ENCODE assay signal across 25 mouse cellular contexts in the genomic region with DNA sequence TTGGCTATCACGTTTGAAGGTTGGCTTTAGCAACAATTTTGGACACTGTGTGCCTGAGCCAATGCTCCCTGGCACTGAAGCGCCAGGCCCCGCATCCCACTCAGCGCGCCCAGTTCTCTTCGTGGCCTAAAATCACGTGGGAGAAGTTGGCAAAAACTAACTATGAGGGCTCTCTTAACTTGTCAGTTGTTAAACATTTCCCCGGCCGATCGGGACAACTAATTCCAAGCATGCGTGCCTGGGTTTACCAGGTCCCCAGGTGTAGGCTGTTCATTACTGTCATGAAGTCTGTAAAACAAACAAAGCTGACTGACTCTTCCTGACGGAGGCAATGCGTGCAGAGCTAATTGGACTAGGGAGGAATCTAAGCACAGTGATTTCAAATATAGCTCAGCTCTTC. TPM values are rescaled to one million over a fixed set of nuclear protein-coding genes. Genes with fewer than 3 reads are reported as not detected.
DNase-seq lines count a peak whose midpoint lies in the region; ATAC-seq and TF ChIP-seq lines count a peak whose summit lies in the region.
"Had no signal": no experiment of that assay in that cellular context is flagged by ENCODE, and none has a peak within 500 bp of the region (broad histone marks: within the 10 kb centered on the region; RNA-seq: fewer than 3 reads in every experiment).

No protein-coding gene starts in this region.

- WGBS in kidney, embryonic 15.5 days = 71% methylated on average over 13 of the region's 13 CpGs
- WGBS in kidney, embryonic 16.5 days = 71% methylated on average over 13 of the region's 13 CpGs
- 90% methylated on average over 13 of the region's 13 CpGs for WGBS in limb, embryonic 10.5 days
- 95% methylated on average over 13 of the region's 13 CpGs for WGBS in thymus, adult 2 months
- 81% methylated on average over 13 of the region's 13 CpGs for WGBS in liver, postnatal 0 days (ENCODE audit: insufficient replicate concordance)
- WGBS in midbrain, embryonic 16.5 days = 93% methylated on average over 13 of the region's 13 CpGs

- no peak overlapping the region for H3K4me3 ChIP-seq in kidney, embryonic 15.5 days (replicated peaks)
- H3K4me3 ChIP-seq in kidney, embryonic 16.5 days (ENCODE audit: low read length) = no peak overlapping the region
- no peak overlapping the region for H3K4me3 ChIP-seq in limb, embryonic 10.5 days
- H3K4me3 ChIP-seq in thymus, adult 2 months (ENCODE audit: control insufficient read depth, insufficient read depth, low read length) = no peak overlapping the region
- no peak overlapping the region for H3K4me3 ChIP-seq in liver, postnatal 0 days (ENCODE audit: low read depth, low read length)
- H3K4me3 ChIP-seq in midbrain, embryonic 16.5 days (ENCODE audit: low read depth, low read length) = no peak overlapping the region
- H3K4me3 ChIP-seq: forebrain, embryonic 10.5 days; liver, embryonic 13.5 days; midbrain, embryonic 13.5 days; myocyte had no signal

- no peak for TF ChIP-seq CTCF in thymus, adult 2 months (IDR thresholded peaks at IDR 0.05; ENCODE audit: borderline replicate concordance, control insufficient read depth, extremely low read depth, insufficient read depth, low read length, poor library complexity)
- no peak for TF ChIP-seq CTCF in liver, postnatal 0 days (IDR thresholded peaks at IDR 0.05; ENCODE audit: low read depth)

- no peak overlapping the region for H3K4me2 ChIP-seq in kidney, embryonic 15.5 days
- no peak overlapping the region for H3K4me2 ChIP-seq in kidney, embryonic 16.5 days (replicated peaks; ENCODE audit: low read depth, low read length)
- H3K4me2 ChIP-seq in liver, postnatal 0 days (ENCODE audit: low read depth, low read length) = no peak overlapping the region
- no peak overlapping the region for H3K4me2 ChIP-seq in midbrain, embryonic 16.5 days (ENCODE audit: low read length)
- H3K4me2 ChIP-seq: liver, embryonic 13.5 days; lung, embryonic 14.5 days; midbrain, embryonic 13.5 days had no signal

- H3K27me3 ChIP-seq in kidney, embryonic 15.5 days = no peaks in the 10 kb centered on the region
- H3K27me3 ChIP-seq in kidney, embryonic 16.5 days (ENCODE audit: insufficient read depth, low read length) = no peaks in the 10 kb centered on the region
- H3K27me3 ChIP-seq in limb, embryonic 10.5 days (ENCODE audit: low read depth, poor library complexity, severe bottlenecking) = no peaks in the 10 kb centered on the region
- H3K27me3 ChIP-seq in thymus, adult 2 months (ENCODE audit: control insufficient read depth, insufficient read depth, low read length) = no peaks in the 10 kb centered on the region
- H3K27me3 ChIP-seq in liver, postnatal 0 days (ENCODE audit: insufficient read depth, low read length) = no peaks in the 10 kb centered on the region
- H3K27me3 ChIP-seq in midbrain, embryonic 16.5 days (ENCODE audit: control insufficient read depth, insufficient read depth, low read depth, low read length) = no peaks in the 10 kb centered on the region
- H3K27me3 ChIP-seq: CH12.LX; liver, embryonic 13.5 days; midbrain, embryonic 13.5 days had no signal

- no peaks in the 10 kb centered on the region for H3K9me3 ChIP-seq in kidney, embryonic 15.5 days (replicated peaks)
- H3K9me3 ChIP-seq in kidney, embryonic 16.5 days (ENCODE audit: low read length) = no peaks in the 10 kb centered on the region
- no peaks in the 10 kb centered on the region for H3K9me3 ChIP-seq in limb, embryonic 10.5 days (replicated peaks)
- no peaks in the 10 kb centered on the region for H3K9me3 ChIP-seq in liver, postnatal 0 days (ENCODE audit: low read length)
- H3K9me3 ChIP-seq in midbrain, embryonic 16.5 days (replicated peaks; ENCODE audit: control insufficient read depth, low read length, poor library complexity, severe bottlenecking) = no peaks in the 10 kb centered on the region
- H3K9me3 ChIP-seq: forebrain, embryonic 10.5 days; G1E; liver, embryonic 13.5 days; midbrain, embryonic 13.5 days had no signal

- H3K27ac ChIP-seq in kidney, embryonic 15.5 days = no peak overlapping the region
- H3K27ac ChIP-seq in kidney, embryonic 16.5 days (ENCODE audit: low read length) = no peak overlapping the region
- no peak overlapping the region for H3K27ac ChIP-seq in limb, embryonic 10.5 days
- H3K27ac ChIP-seq in thymus, adult 2 months (ENCODE audit: control insufficient read depth, insufficient read depth, low read length) = no peak overlapping the region
- H3K27ac ChIP-seq in liver, postnatal 0 days (ENCODE audit: low read depth) = no peak overlapping the region
- H3K27ac ChIP-seq in midbrain, embryonic 16.5 days (ENCODE audit: low read length) = no peak overlapping the region
- H3K27ac ChIP-seq: forebrain, embryonic 10.5 days; liver, embryonic 13.5 days; midbrain, embryonic 13.5 days had no signal

- ATAC-seq in kidney, embryonic 15.5 days (replicated peaks; ENCODE audit: low FRiP score) = no peak
- ATAC-seq in kidney, embryonic 16.5 days (ENCODE audit: low FRiP score, low TSS enrichment) = 0 out of 2 replicates have a peak, but pooled peaks have one; percentile 46
- no peak for ATAC-seq in liver, postnatal 0 days
- ATAC-seq in midbrain, embryonic 16.5 days = no peak
- ATAC-seq: forebrain, embryonic 16.5 days; hindbrain, embryonic 16.5 days; midbrain, embryonic 13.5 days had no signal

- TF ChIP-seq POLR2A in thymus, adult 2 months (IDR thresholded peaks at IDR 0.05; ENCODE audit: control insufficient read depth, extremely low read depth, insufficient read depth, low read length, poor library complexity) = no peak

- DNase-seq in kidney, adult 11 months = peak; percentile 64
- DNase-seq in limb, embryonic 10.5 days (ENCODE audit: low spot score) = peak; percentile 19
- DNase-seq in testis, postnatal 10 days (ENCODE audit: low spot score) = peak; percentile 61
- DNase-seq in thymus, adult 2 months = no peak
- DNase-seq in liver, postnatal 0 days = no peak
- DNase-seq: adrenal gland, adult 2 months; B cell, adult 2 months; cerebellum, adult 18-20 months; cerebellum, postnatal 14 days; gastrocnemius, postnatal 25 days; layer of hippocampus, adult 9-11 months; liver, embryonic 13.5 days; lung, embryonic 14.5 days; right cerebral cortex, postnatal 4 days had no signal

- no peak overlapping the region for H3K9ac ChIP-seq in kidney, embryonic 15.5 days
- no peak overlapping the region for H3K9ac ChIP-seq in kidney, embryonic 16.5 days (replicated peaks; ENCODE audit: low read length)
- no peak overlapping the region for H3K9ac ChIP-seq in liver, postnatal 0 days (replicated peaks)
- no peak overlapping the region for H3K9ac ChIP-seq in midbrain, embryonic 16.5 days (ENCODE audit: low read depth, low read length)
- H3K9ac ChIP-seq: liver, embryonic 13.5 days; lung, embryonic 14.5 days; midbrain, embryonic 13.5 days had no signal

- no peak for TF ChIP-seq EP300 in liver, postnatal 0 days (IDR thresholded peaks at IDR 0.05; ENCODE audit: low read depth)

- no peaks in the 10 kb centered on the region for H3K36me3 ChIP-seq in kidney, embryonic 15.5 days
- H3K36me3 ChIP-seq in kidney, embryonic 16.5 days (ENCODE audit: insufficient read depth, low read length) = no peaks in the 10 kb centered on the region
- H3K36me3 ChIP-seq in limb, embryonic 10.5 days = no peaks in the 10 kb centered on the region
- H3K36me3 ChIP-seq in thymus, adult 2 months (ENCODE audit: control insufficient read depth, insufficient read depth, low read length) = no peaks in the 10 kb centered on the region
- H3K36me3 ChIP-seq in liver, postnatal 0 days (replicated peaks; ENCODE audit: insufficient read depth, low read length) = no peaks in the 10 kb centered on the region
- H3K36me3 ChIP-seq in midbrain, embryonic 16.5 days (ENCODE audit: control insufficient read depth, insufficient read depth, low read length) = no peaks in the 10 kb centered on the region
- H3K36me3 ChIP-seq: forebrain, embryonic 10.5 days; G1E; liver, embryonic 13.5 days; midbrain, embryonic 13.5 days had no signal

- no peaks in the 10 kb centered on the region for H3K4me1 ChIP-seq in kidney, embryonic 15.5 days
- no peaks in the 10 kb centered on the region for H3K4me1 ChIP-seq in kidney, embryonic 16.5 days (ENCODE audit: insufficient read depth, low read length)
- no peaks in the 10 kb centered on the region for H3K4me1 ChIP-seq in limb, embryonic 10.5 days
- H3K4me1 ChIP-seq in thymus, adult 2 months (replicated peaks; ENCODE audit: control insufficient read depth, insufficient read depth, low read length) = no peaks in the 10 kb centered on the region
- no peaks in the 10 kb centered on the region for H3K4me1 ChIP-seq in liver, postnatal 0 days (ENCODE audit: insufficient read depth)
- no peaks in the 10 kb centered on the region for H3K4me1 ChIP-seq in midbrain, embryonic 16.5 days (ENCODE audit: control insufficient read depth, insufficient read depth, low read length)
- H3K4me1 ChIP-seq: forebrain, embryonic 10.5 days; midbrain, embryonic 13.5 days had no signal

RNA-seq across cellular contexts. Expression of gene Atoh7, which starts 43.2 kb away (rescaled TPM):
- polyA plus RNA-seq in kidney, embryonic 15.5 days (2015; fragmentation: Nextera tagmentation; extraction: Ambion mirVana) = 0.10 TPM in 1 of 2 replicates, not detected in the other
- polyA plus RNA-seq in kidney, embryonic 16.5 days (2015; fragmentation: Nextera tagmentation; extraction: Ambion mirVana) = not detected in 2 replicates
- 0.14 TPM in 2 replicates for polyA plus RNA-seq in limb, embryonic 10.5 days (2016; fragmentation: Nextera tagmentation; extraction: Ambion mirVana)
- 0.05 TPM in 1 of 2 replicates, not detected in the other for polyA plus RNA-seq in thymus, adult 2 months (2012; rRNA removed)
- 0.08 and 0.61 TPM in 2 replicates for polyA plus RNA-seq in liver, postnatal 0 days (2015; fragmentation: Nextera tagmentation; extraction: Ambion mirVana)
- 2.3 and 2.6 TPM in 2 replicates for polyA plus RNA-seq in midbrain, embryonic 16.5 days (2015; fragmentation: Nextera tagmentation; extraction: Ambion mirVana)
- polyA plus RNA-seq: adrenal gland, adult 2 months; G1E; heart, embryonic 16.5 days; liver, embryonic 13.5 days; myocyte had no signal

Comparison
In these comparisons a context has a peak if more than half of its experiments do, and no peak if none do; other contexts are left out.
1. DNase-seq: peak in kidney, adult 11 months (single experiment), limb, embryonic 10.5 days (single experiment) and testis, postnatal 10 days (single experiment); none in thymus, adult 2 months (single experiment) and liver, postnatal 0 days (single experiment).